Mouse (Mus musculus) myocyte (in vitro differentiated cells): ENCODE results near the gene Tmprss11a. TPM values are rescaled to one million over a fixed set of nuclear protein-coding genes. Genes with fewer than 3 reads are reported as not detected.

Experiments used
- H3K27me3 ChIP-seq: one replicate; pipeline ENCODE4 v1.6.1; 2011; ENCODE audit not compliant: control insufficient read depth, insufficient read depth, insufficient read length
- H3K36me3 ChIP-seq: one replicate; pipeline ENCODE4 v1.6.1; 2011; ENCODE audit not compliant: control insufficient read depth, insufficient read depth
- H3K4me2 ChIP-seq: one replicate; pipeline ENCODE4 v1.6.1; 2011; ENCODE audit warnings: low read depth, control low read depth
- H3K4me3 ChIP-seq: one replicate; pipeline ENCODE4 v1.5.1; 2011; ENCODE audit warnings: mild to moderate bottlenecking, control low read depth, moderate library complexity
- H3K79me2 ChIP-seq: one replicate; pipeline ENCODE4 v1.6.1; 2011; ENCODE audit not compliant: control insufficient read depth, insufficient read depth
- H3ac ChIP-seq: one replicate; pipeline ENCODE4 v1.6.1; 2011; ENCODE audit not compliant: control insufficient read depth, insufficient read length
- CEBPB ChIP-seq: IDR thresholded peaks from 2 replicates; pipeline ENCODE4 v1.6.1; 2011; ENCODE audit warnings: mild to moderate bottlenecking, moderate library complexity; ENCODE audit not compliant: poor library complexity, insufficient read depth, severe bottlenecking
- E2F4 ChIP-seq: IDR thresholded peaks from one replicate; pipeline ENCODE4 v1.6.1; 2011; ENCODE audit warnings: mild to moderate bottlenecking, control low read depth, moderate library complexity; ENCODE audit not compliant: insufficient read depth
- MAX ChIP-seq: IDR thresholded peaks from one replicate; pipeline ENCODE4 v1.6.1; 2011; ENCODE audit warnings: low read depth, mild to moderate bottlenecking, control low read depth
- MYOD1 ChIP-seq, 3 experiments: IDR thresholded peaks; one replicate each; pipeline ENCODE4 v1.6.1; 2011; ENCODE audit warnings: control low read depth in 2 of 3, low read depth in 2 of 3, mild to moderate bottlenecking in 2 of 3, moderate library complexity in 1 of 3; ENCODE audit not compliant: insufficient read length in 2 of 3, control insufficient read depth in 1 of 3
- MYOG ChIP-seq, 3 experiments: IDR thresholded peaks; one replicate each; pipeline ENCODE4 v1.6.1; 2011; ENCODE audit warnings: control low read depth in 2 of 3, low read depth in 2 of 3, mild to moderate bottlenecking in 2 of 3; ENCODE audit not compliant: insufficient read length in 2 of 3, control insufficient read depth in 1 of 3, insufficient read depth in 1 of 3
- POLR2A ChIP-seq: IDR thresholded peaks from one replicate; pipeline ENCODE4 v1.6.1; 2011; ENCODE audit warnings: low read depth, mild to moderate bottlenecking, control low read depth, moderate library complexity; ENCODE audit not compliant: insufficient read length
- POLR2AphosphoS2 ChIP-seq: IDR thresholded peaks from one replicate; pipeline ENCODE4 v1.6.1; 2011; ENCODE audit warnings: low read depth, control low read depth; ENCODE audit not compliant: insufficient read length
- REST ChIP-seq: IDR thresholded peaks from one replicate; pipeline ENCODE4 v1.6.1; 2011; ENCODE audit warnings: mild to moderate bottlenecking, control low read depth, moderate library complexity; ENCODE audit not compliant: insufficient read depth, insufficient read length
- SRF ChIP-seq: IDR thresholded peaks from one replicate; pipeline ENCODE4 v1.6.1; 2011; ENCODE audit warnings: low read depth; ENCODE audit not compliant: control insufficient read depth, insufficient read length
- TCF12 ChIP-seq: IDR thresholded peaks from one replicate; pipeline ENCODE4 v1.6.1; 2011; ENCODE audit warnings: mild to moderate bottlenecking, control low read depth; ENCODE audit not compliant: poor library complexity, insufficient read depth, severe bottlenecking
- TCF3 ChIP-seq: IDR thresholded peaks from one replicate; pipeline ENCODE4 v1.6.1; 2011; ENCODE audit warnings: low read depth, control low read depth; ENCODE audit not compliant: insufficient read length
- USF1 ChIP-seq: IDR thresholded peaks from one replicate; pipeline ENCODE4 v1.6.1; 2011; ENCODE audit warnings: low read depth, mild to moderate bottlenecking, control low read depth, moderate library complexity
- polyA plus RNA-seq: library from polyadenylated mRNA; unstranded; fragments of >200 nt; fragmentation: generic; extraction: Trizol; gene quantifications from one replicate; pipeline ENCODE4 v1.2.1, GENCODE M21; 2012; ENCODE audit warnings: missing spikeins

The Tmprss11a gene
- polyA plus RNA-seq, 1 experiment: not detected

DNA sequence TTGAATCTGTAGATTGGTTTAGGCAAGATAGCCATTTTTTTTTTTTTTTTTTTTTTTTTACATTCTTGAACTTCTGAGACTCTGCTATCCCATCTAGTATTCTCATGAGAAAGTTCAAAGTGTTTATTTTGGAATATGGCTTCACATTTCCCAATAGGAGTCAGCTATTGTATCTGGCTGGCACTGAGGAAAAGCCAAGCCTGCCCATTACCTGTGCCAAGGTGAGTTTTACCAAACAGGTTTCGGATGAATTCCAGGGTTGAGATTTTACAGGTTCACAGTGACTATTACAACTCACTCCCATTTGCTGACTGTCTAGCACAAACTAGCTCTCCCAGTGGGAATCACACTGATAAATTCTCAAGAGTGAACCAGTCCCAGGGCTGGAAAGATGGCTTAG is 13.2 kb upstream of the Tmprss11a start:
- no peaks in the 10 kb centered on the region for H3K27me3 ChIP-seq

DNA sequence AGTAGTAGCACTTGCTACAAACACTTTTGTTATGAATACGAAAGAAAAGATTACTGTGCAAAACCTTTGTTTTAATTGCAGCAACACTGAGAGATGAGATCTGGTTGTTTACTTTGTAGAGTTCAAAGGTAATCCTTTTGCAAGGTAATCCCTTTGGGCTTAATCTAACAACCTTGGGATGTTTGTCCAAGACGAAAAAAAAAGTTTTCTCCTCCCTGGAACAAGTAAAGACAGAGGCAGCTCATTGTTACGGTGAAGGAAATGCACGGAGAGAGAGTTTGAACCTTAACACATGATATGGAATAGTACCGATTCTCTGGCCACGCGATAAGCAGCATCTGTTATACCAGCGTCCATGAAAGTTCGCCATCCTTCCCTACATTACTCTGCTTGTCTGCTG is 5.1 kb upstream of the Tmprss11a start:
- Histone ChIP-seq H3K4me3 (no peak overlapping the region), H3K4me2 (no peak overlapping the region), H3K36me3 (no peaks in the 10 kb centered on the region), H3K27me3 (no peaks in the 10 kb centered on the region), H3ac (no peak overlapping the region), H3K79me2 (no peaks in the 10 kb centered on the region)
- TF ChIP-seq POLR2AphosphoS2 (no peak), USF1 (no peak), MYOG (IDR thresholded peaks at IDR 0.05; ENCODE audit: control insufficient read depth in 1 of 3, insufficient read depth in 1 of 3, insufficient read length in 2 of 3, low read depth in 2 of 3) (no peak), TCF12 (no peak), POLR2A (no peak), TCF3 (no peak), MYOD1 (IDR thresholded peaks at IDR 0.05; ENCODE audit: control insufficient read depth in 1 of 3, insufficient read length in 2 of 3, low read depth in 2 of 3) (no peak), E2F4 (no peak), SRF (no peak)

More for the DNA sequence above, 13.2 kb upstream of the Tmprss11a start:
- TF ChIP-seq MYOD1 (IDR thresholded peaks at IDR 0.05; ENCODE audit: control insufficient read depth in 1 of 3, insufficient read length in 2 of 3, low read depth in 2 of 3) (no peak), E2F4 (no peak), MYOG (IDR thresholded peaks at IDR 0.05; ENCODE audit: control insufficient read depth in 1 of 3, insufficient read depth in 1 of 3, insufficient read length in 2 of 3, low read depth in 2 of 3) (no peak), CEBPB (no peak), USF1 (no peak), POLR2A (no peak), TCF12 (no peak), REST (no peak), MAX (no peak), POLR2AphosphoS2 (no peak), SRF (no peak), TCF3 (no peak)
- Histone ChIP-seq H3ac (no peak overlapping the region), H3K36me3 (no peaks in the 10 kb centered on the region), H3K4me3 (no peak overlapping the region), H3K79me2 (no peaks in the 10 kb centered on the region), H3K4me2 (no peak overlapping the region)

DNA sequence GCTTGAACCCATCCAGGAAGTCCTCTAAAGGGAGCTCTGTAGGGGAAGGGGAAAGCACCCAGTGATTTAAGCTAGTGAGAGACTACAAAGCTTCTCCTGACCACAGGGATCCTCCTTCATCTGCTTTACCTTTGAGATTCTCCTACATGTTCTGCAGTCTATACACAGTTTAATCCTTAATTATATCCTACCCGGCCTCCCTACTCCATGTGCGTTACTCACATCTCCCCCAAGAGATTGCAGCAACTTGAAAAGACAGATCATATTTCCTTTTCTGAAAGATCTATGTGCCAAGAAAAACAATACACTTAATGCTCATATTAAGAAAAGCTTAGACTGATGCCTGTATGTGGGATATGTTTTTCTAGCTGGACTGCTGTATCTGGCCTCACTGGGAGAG is 29.5 kb downstream of the Tmprss11a start:
- TF ChIP-seq MAX (no peak), CEBPB (peak; percentile 52)

DNA sequence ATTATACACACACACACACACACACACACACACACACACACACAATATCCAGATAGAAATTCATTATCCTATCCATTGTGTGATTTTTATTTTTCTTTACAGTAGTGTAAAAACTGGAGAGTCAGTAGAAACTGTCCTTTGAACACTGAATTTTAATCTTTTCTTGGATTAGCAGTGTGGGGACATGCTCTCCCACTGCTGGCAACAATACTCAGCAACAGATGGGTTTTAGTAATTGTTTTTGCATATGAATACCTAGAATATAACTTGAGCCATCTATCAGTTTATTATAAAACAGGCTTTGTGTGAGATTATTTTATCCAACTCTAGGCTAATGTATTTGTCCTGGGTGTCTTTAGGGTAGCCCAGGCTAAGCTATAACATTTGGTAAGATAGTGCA is 30.2 kb downstream of the Tmprss11a start:
- Histone ChIP-seq H3K36me3 (no peaks in the 10 kb centered on the region), H3K79me2 (no peaks in the 10 kb centered on the region), H3ac (no peak overlapping the region), H3K4me3 (no peak overlapping the region), H3K27me3 (no peaks in the 10 kb centered on the region), H3K4me2 (no peak overlapping the region)
- TF ChIP-seq E2F4 (no peak), SRF (no peak), POLR2AphosphoS2 (no peak), USF1 (no peak), TCF3 (no peak), MYOG (IDR thresholded peaks at IDR 0.05; ENCODE audit: control insufficient read depth in 1 of 3, insufficient read depth in 1 of 3, insufficient read length in 2 of 3, low read depth in 2 of 3) (no peak), CEBPB (no peak), REST (no peak), POLR2A (no peak), TCF12 (no peak)

More for the DNA sequence above, 29.5 kb downstream of the Tmprss11a start:
- H3ac ChIP-seq: no peak overlapping the region
- no peaks in the 10 kb centered on the region for H3K36me3 ChIP-seq
- no peak overlapping the region for H3K4me3 ChIP-seq
- no peaks in the 10 kb centered on the region for H3K79me2 ChIP-seq
- H3K27me3 ChIP-seq: no peaks in the 10 kb centered on the region
- H3K4me2 ChIP-seq: no peak overlapping the region

DNA sequence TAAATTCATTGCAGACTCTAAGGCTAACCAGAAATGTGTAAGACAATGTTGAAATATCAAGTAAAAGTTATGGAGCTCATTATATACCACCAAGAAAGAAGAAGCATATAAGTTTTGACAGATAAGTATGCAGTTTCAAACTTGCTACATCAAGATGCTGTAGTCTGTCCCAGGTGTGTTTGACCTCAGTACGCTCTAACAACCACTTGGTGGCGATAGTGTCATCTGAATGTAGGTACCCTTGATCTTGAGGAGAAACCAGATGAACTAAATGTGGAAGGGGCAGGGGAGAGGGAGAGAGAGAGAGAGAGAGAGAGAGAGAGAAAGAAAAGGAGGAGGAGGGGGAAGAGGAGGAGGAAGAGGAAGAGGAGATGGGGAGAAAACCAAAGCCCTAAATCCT is 36.1 kb downstream of the Tmprss11a start:
- Histone ChIP-seq H3K27me3 (no peaks in the 10 kb centered on the region), H3K4me3 (no peak overlapping the region), H3K79me2 (no peaks in the 10 kb centered on the region), H3ac (no peak overlapping the region), H3K36me3 (no peaks in the 10 kb centered on the region), H3K4me2 (no peak overlapping the region)
- TF ChIP-seq TCF12 (no peak), REST (no peak), USF1 (no peak), MYOG (IDR thresholded peaks at IDR 0.05; ENCODE audit: control insufficient read depth in 1 of 3, insufficient read depth in 1 of 3, insufficient read length in 2 of 3, low read depth in 2 of 3) (no peak), POLR2AphosphoS2 (no peak), MYOD1 (IDR thresholded peaks at IDR 0.05; ENCODE audit: control insufficient read depth in 1 of 3, insufficient read length in 2 of 3, low read depth in 2 of 3) (no peak), POLR2A (no peak), E2F4 (no peak), SRF (no peak), CEBPB (no peak), TCF3 (no peak), MAX (no peak)
